Mouse (Mus musculus): ENCODE results near the gene Tspan18.

Tspan18 gene

GRCm38 (mm10) chr2:93290345-93291118, 43.8 kb downstream of the Tspan18 start:
- no peak for DNase-seq (ENCODE audit: low spot score)

- DNase-seq (ENCODE audit: low spot score), result no peak
These were observed 45.1 kb downstream of the Tspan18 start for GRCm38 (mm10) chr2:93289161-93289560.

- DNase-seq (ENCODE audit: low spot score), result no peak
These were observed 47.0 kb downstream of the Tspan18 start for GRCm38 (mm10) chr2:93287348-93287747.

- DNase-seq (ENCODE audit: low spot score), result no peak
These were observed 47.6 kb downstream of the Tspan18 start for GRCm38 (mm10) chr2:93286742-93287141.

- DNase-seq (ENCODE audit: low spot score), result no peak
These were observed 48.0 kb downstream of the Tspan18 start for GRCm38 (mm10) chr2:93286321-93286720.

GRCm38 (mm10) chr2:93285842-93286241, 48.5 kb downstream of the Tspan18 start:
- no peak for DNase-seq (ENCODE audit: low spot score)

GRCm38 (mm10) chr2:93284625-93285024, 49.7 kb downstream of the Tspan18 start:
- DNase-seq (ENCODE audit: low spot score), result no peak

- no peak for DNase-seq (ENCODE audit: low spot score)
These were observed 50.6 kb downstream of the Tspan18 start for GRCm38 (mm10) chr2:93283481-93284293.

GRCm38 (mm10) chr2:93282636-93283035, 51.7 kb downstream of the Tspan18 start:
- DNase-seq (ENCODE audit: low spot score), result no peak

GRCm38 (mm10) chr2:93281466-93281865, 52.8 kb downstream of the Tspan18 start:
- no peak for DNase-seq (ENCODE audit: low spot score)

GRCm38 (mm10) chr2:93280117-93280620, 54.1 kb downstream of the Tspan18 start:
- DNase-seq (ENCODE audit: low spot score), result no peak

- no peak for DNase-seq (ENCODE audit: low spot score)
These were observed 55.9 kb downstream of the Tspan18 start for GRCm38 (mm10) chr2:93278181-93278975.

- DNase-seq (ENCODE audit: low spot score), result no peak
These were observed 56.8 kb downstream of the Tspan18 start for GRCm38 (mm10) chr2:93277486-93277885.

- no peak for DNase-seq (ENCODE audit: low spot score)
These were observed 58.3 kb downstream of the Tspan18 start for GRCm38 (mm10) chr2:93276026-93276425.

GRCm38 (mm10) chr2:93273916-93274315, 60.4 kb downstream of the Tspan18 start:
- DNase-seq (ENCODE audit: low spot score), result no peak

- DNase-seq (ENCODE audit: low spot score), result no peak
These were observed 64.2 kb downstream of the Tspan18 start for GRCm38 (mm10) chr2:93270083-93270482.

- DNase-seq (ENCODE audit: low spot score), result no peak
These were observed 64.7 kb downstream of the Tspan18 start for GRCm38 (mm10) chr2:93269611-93270010.

GRCm38 (mm10) chr2:93268711-93269270, 65.5 kb downstream of the Tspan18 start:
- no peak for DNase-seq (ENCODE audit: low spot score)

- no peak for DNase-seq (ENCODE audit: low spot score)
These were observed 66.5 kb downstream of the Tspan18 start for GRCm38 (mm10) chr2:93267791-93268190.

- no peak for DNase-seq (ENCODE audit: low spot score)
These were observed 67.6 kb downstream of the Tspan18 start for GRCm38 (mm10) chr2:93266565-93267169.

Measured in ovary, postnatal 10 days (tissue).